Mouse (Mus musculus) c-Kit-positive CD71-positive TER-119-negative erythroid progenitor cells, embryonic 14.5 days (primary cell): ENCODE results near the gene Gm3139.
"Not testable (repeated sequence)": the region's sequence is repeated elsewhere in the genome, so short reads cannot be mapped to it uniquely, and the experiment has no call there.

Experiments used
- DNase-seq: peaks from one replicate; pipeline ENCODE4 v3.0.0-alpha.2; 2013; ENCODE audit warnings: low read depth

Gene Gm3139

DNA sequence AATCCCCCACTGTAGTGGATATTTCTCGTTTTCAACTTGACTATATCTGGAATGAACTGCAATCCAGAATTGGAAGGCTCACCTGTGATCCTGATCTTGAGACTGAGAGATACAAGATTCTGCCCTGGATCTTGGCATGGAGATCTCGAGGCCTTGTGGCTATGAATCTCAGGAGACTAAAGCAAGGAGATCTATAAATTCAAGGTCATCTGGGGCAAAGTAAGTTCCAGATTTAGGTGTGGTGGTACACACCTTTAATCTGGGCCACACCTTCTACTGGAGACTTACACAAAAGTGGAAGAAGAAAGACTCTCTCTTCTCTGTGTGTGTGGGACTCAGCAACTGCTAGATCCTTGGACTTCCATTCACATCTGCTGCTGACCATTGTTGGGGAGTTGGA is at the start of gene Gm3139:
TSS of gene Gm3139 (plus strand) at position 301 of the 400 bp plus-strand sequence.
- DNase-seq, result not testable (repeated sequence)
